Mouse (Mus musculus) naive thymus-derived CD4-positive, alpha-beta T cell, adult 2 months (primary cell): ENCODE data around the gene Btaf1.
A peak's percentile ranks its signal among the peaks of the same experiment; 100 is the strongest.

ENCODE experiments used
- DNase-seq: peaks from one replicate; pipeline ENCODE4 v3.0.0-alpha.2; 2011; ENCODE audit warnings: low read depth

Gene Btaf1

GRCm38 (mm10) chr19:36925671-36926552 lies at the start of gene Btaf1:
TSS of gene Btaf1 (plus strand) at chr19:36926079.
- DNase-seq: peak; percentile 96

DNA sequence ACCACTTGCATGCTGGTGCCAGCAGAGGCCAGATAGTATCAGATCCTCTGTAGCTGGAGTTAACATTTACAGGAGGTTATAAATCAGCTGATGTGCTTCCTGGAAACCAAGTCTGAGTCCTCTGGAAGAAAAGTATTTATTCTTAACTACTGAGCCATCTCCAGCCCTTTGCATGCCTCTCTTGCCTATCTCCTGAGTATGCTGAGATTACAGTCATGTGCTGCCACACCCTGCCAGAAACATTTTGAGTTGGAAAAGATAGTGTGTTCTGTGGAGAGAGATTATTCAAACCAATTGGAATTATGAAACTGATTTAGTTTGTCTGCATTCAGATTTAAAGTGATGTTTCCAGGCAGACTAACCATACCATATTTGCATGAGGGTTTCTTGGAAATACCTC lies 48.5 kb upstream of the Btaf1 start:
- no peak for DNase-seq

DNA sequence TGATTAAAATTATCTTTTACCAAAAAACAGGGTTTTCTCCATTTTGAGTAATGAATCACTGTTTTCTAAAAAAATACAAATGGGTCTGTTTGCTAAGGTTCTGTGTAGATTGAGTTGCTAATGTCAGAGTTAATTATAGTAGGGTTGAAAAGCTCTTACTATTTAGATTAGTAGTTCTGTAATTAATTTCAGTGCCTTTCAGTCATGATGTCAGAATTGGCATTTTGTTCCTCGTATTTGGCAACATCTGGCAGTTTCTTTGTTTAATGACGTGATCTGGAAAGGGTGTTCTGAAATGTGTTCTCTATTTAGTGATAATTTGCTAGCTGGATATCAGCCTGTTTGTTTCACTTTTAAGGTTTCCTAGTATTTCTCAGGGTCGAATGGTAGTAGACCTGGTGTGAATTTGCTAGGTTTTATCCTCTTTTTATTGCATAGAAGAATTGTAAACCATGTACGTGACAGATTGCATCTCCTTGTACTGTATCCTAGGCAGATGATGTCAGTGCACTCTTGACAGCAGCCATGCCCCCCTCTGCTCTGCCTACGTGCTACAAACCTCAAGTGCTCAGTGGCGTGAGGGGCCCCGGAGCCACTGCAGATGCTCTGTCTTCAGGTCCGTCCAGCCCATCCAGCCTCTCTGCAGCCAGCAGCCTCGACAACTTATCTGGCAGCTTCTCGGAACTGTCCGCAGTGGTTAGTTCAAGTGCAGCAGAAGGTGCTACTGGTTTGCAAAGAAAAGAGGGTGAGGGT lies 47.0 kb upstream of the Btaf1 start:
- DNase-seq: no peak

GRCm38 (mm10) chr19:36883119-36883518 lies 42.8 kb upstream of the Btaf1 start:
- DNase-seq: peak; percentile 55

GRCm38 (mm10) chr19:36886316-36886715 lies 39.6 kb upstream of the Btaf1 start:
- no peak for DNase-seq

DNA sequence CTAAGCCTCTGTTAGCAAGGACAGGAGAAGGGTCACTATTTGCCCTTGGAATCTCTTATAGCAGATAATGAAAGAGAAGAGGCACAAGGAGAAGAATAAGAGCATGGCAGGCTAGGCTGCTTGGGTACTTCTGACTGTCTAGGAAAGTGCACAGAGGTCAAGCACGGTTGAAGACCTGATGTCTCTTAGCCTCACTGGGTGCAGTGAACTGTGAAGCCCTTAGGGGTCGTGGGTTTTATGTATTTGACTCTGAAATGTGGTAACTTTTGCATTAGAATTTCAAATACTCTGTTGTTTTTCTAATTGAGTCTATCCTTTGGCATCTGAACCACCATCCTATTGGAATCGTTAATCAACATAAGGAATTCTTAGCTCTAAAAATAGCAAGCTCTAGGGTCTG lies 38.2 kb upstream of the Btaf1 start:
- no peak for DNase-seq

DNA sequence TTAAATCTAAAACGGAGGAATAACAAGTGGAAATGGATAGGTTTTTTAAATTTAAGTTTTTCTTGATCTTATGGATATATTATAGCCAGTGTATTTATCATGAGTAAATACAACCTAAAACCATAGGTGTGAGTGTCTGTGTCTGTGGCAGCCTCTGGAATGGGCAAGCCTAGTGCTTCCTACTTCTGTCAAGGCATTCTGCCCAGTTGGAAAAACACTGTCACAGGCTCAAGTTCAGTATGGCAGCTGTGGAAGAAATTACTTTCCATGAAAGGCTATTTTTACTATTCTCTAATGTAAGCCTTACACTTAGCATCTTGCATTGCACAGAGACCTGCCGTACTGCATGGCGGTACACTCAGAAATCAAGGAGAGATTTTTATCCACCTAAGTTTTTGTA lies 34.1 kb upstream of the Btaf1 start:
- DNase-seq: no peak

GRCm38 (mm10) chr19:36896791-36897569 lies 28.9 kb upstream of the Btaf1 start:
- no peak for DNase-seq

GRCm38 (mm10) chr19:36897778-36898177 lies 28.1 kb upstream of the Btaf1 start:
- DNase-seq: peak; percentile 41

DNA sequence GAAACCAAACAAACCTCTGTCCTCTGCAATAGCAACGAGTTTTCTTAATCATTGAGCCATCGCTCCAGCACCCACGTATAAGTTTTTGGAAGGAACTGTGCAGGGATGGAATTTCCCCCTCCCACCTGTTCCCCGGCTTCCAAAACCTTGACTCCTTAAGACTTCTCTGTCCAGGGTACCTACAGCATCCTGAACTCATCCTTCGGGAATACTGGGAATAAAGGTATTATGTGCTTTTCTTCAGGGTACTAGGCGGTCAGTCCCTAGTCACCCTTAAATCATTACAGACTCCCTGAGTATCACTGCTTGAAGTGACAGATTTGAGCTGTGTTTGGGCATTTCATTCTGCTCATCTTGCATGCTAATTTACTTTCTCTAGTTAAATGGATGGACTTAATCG lies 22.5 kb upstream of the Btaf1 start:
- DNase-seq: no peak

- no peak for DNase-seq
Observed at GRCm38 (mm10) chr19:36904211-36905007, 21.5 kb upstream of the Btaf1 start.

DNA sequence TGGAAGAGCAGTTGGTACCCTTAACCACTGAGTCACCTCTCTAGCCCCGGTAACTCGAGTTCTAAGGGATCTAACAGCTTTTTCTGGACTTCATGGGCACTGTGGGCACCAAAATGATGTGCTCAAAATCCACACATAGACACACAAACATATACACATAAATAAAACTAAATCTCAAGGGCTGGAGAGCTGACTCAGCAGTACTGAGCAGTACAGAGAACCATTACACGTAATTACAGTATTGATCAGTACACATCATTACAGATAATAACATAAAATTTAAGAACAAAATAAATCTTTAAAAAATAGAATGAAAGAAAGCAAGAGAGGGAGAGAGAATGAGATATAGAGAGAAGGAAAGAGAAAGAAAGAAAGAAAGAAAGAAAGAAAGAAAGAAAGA lies 16.7 kb upstream of the Btaf1 start:
- DNase-seq: no peak

DNA sequence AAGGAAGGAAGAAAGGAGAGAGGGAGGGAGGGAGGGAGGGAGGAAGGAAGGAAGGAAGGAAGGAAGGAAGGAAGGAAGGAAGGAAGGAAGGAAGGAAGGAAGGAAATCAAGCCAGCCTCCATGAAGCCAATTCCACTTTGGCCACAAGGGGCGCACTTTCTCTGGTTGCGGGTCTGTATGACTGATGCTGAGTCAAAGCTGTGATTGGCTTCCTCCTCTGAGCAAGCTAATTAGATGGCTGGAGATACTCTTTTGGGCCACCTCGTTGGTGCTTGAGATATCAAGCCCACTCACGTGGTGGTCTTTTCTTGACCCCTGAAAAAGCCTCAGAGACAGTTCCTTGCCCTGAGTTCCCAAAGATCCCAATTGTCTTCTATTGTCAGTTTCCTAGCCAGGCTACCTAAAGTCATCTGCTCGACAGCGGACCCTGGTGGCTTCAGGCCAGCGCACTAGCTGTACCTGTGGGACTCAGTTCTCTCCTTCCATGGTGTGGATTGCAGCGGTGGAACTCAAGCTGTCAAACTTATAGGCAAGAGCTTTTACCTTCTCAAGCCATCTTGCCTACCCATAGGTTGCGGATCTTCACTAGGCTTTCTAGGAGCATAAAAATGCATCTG lies 16.1 kb upstream of the Btaf1 start:
- peak; percentile 82 for DNase-seq

- DNase-seq: no peak
Observed at GRCm38 (mm10) chr19:36910424-36911045, 15.3 kb upstream of the Btaf1 start.

GRCm38 (mm10) chr19:36913064-36913463 lies 12.8 kb upstream of the Btaf1 start:
- no peak for DNase-seq

DNA sequence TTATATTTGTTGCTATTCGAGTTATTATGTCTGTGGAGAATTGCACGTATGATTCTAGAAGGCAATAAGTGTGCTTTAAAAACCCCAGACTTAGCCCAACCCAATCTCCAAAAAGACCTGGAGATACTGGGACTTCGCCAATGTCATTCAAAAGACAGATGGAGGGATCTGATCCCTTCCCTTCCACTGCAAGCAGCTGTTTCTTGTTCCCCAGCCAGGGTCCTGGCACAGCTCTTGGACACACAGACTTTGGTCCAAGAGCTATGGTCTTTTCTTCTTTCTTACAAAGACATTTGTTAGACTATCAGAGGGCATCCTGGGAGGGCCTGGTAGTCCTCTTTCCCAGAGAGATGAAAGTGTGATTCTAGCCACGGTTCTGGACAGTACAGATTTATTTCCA lies 9.7 kb upstream of the Btaf1 start:
- no peak for DNase-seq

- DNase-seq: no peak
Observed at GRCm38 (mm10) chr19:36916876-36917389, 8.9 kb upstream of the Btaf1 start.

- DNase-seq: peak; percentile 79
Observed at GRCm38 (mm10) chr19:36918441-36919301, 7.2 kb upstream of the Btaf1 start.

GRCm38 (mm10) chr19:36919466-36919865 lies 6.4 kb upstream of the Btaf1 start, which contains the start of gene Fgfbp3:
TSS of gene Fgfbp3 (minus strand) at chr19:36919615.
- DNase-seq: peak; percentile 63
